Mouse (Mus musculus): Measurements from ENCODE around the gene Tmem107.

- no peak for TF ChIP-seq CTCF (IDR thresholded peaks at IDR 0.05; ENCODE audit: extremely low read depth, insufficient read depth, insufficient read length, insufficient replicate concordance)
- TF ChIP-seq POLR2A (IDR thresholded peaks at IDR 0.05; ENCODE audit: low read depth, low read length) = no peak
These were observed 31.2 kb downstream of the Tmem107 start for GRCm38 (mm10) chr11:69101604-69102402.

Data from spleen, adult 2 months (tissue).